Comparison of ENCODE assay signal across 24 mouse cellular contexts in genomic region chr7:100448530-100448929, GRCm38 (mm10). TPM values are rescaled to one million over a fixed set of nuclear protein-coding genes. Genes with fewer than 3 reads are reported as not detected.
A peak's percentile ranks its signal among the peaks of the same experiment; 100 is the strongest.
DNase-seq lines count a peak whose midpoint lies in the region; ATAC-seq and TF ChIP-seq lines count a peak whose summit lies in the region.
"Had no signal": no experiment of that assay in that cellular context is flagged by ENCODE, and none has a peak within 500 bp of the region (broad histone marks: within the 10 kb centered on the region; RNA-seq: fewer than 3 reads in every experiment).

No protein-coding gene starts in this region.

- in situ Hi-C loops in CH12.LX (cut with MboI; ENCODE audit: low pct_ligation_motif_present, low pct_unique_long_range_greater_than_20kb, low sequenced_read_pairs) = no loop called here

- no peak for ATAC-seq in megakaryocyte, adult 5-6 weeks (ENCODE audit: poor library complexity, severe bottlenecking)
- no peak for ATAC-seq in hindbrain, embryonic 12.5 days (ENCODE audit: low FRiP score)
- ATAC-seq: forebrain, embryonic 15.5 days; Patski had no signal

- H3K27me3 ChIP-seq in megakaryocyte, embryonic 14.5 days (replicated peaks) = no peaks in the 10 kb centered on the region
- H3K27me3 ChIP-seq in CH12.LX (replicated peaks) = no peaks in the 10 kb centered on the region
- H3K27me3 ChIP-seq in hindbrain, embryonic 12.5 days = no peaks in the 10 kb centered on the region
- H3K27me3 ChIP-seq: embryonic facial prominence, embryonic 12.5 days; forebrain, embryonic 15.5 days; heart, embryonic 15.5 days; Patski had no signal

- no peaks in the 10 kb centered on the region for H3K9me3 ChIP-seq in megakaryocyte, embryonic 14.5 days
- no peaks in the 10 kb centered on the region for H3K9me3 ChIP-seq in CH12.LX (replicated peaks; ENCODE audit: low read length)
- H3K9me3 ChIP-seq in hindbrain, embryonic 12.5 days (replicated peaks) = no peaks in the 10 kb centered on the region
- H3K9me3 ChIP-seq: embryonic facial prominence, embryonic 12.5 days; forebrain, embryonic 15.5 days; heart, embryonic 15.5 days had no signal

- peaks cover 20% of the 10 kb centered on the region for H3K4me1 ChIP-seq in megakaryocyte, embryonic 14.5 days
- H3K4me1 ChIP-seq in CH12.LX (ENCODE audit: control insufficient read depth in 1 of 2, insufficient read depth in 2 of 2) = peaks cover 0 to 16% of the 10 kb centered on the region in 2 experiments; a peak in 3 of 4 replicates
- no peaks in the 10 kb centered on the region for H3K4me1 ChIP-seq in hindbrain, embryonic 12.5 days
- H3K4me1 ChIP-seq: embryonic facial prominence, embryonic 12.5 days; forebrain, embryonic 15.5 days; heart, embryonic 15.5 days had no signal

- H3K9ac ChIP-seq in CH12.LX (ENCODE audit: insufficient read depth, low read depth) = no peak overlapping the region
- H3K9ac ChIP-seq in hindbrain, embryonic 12.5 days = no peak overlapping the region
- H3K9ac ChIP-seq: embryonic facial prominence, embryonic 12.5 days; forebrain, embryonic 15.5 days; heart, embryonic 15.5 days; hindbrain, embryonic 14.5 days had no signal

- no peak overlapping the region for H3K27ac ChIP-seq in CH12.LX (ENCODE audit: insufficient read depth, low read depth)
- no peak overlapping the region for H3K27ac ChIP-seq in hindbrain, embryonic 12.5 days
- H3K27ac ChIP-seq: embryonic facial prominence, embryonic 12.5 days; forebrain, embryonic 15.5 days; heart, embryonic 15.5 days; hindbrain, embryonic 14.5 days had no signal

- dilution Hi-C loops in CH12.LX (cut with MboI; ENCODE audit: extremely low pct_ligation_motif_present, extremely low pct_unique_long_range_greater_than_20kb, low sequenced_read_pairs) = no loop called here

- TF ChIP-seq POLR2A in CH12.LX (IDR thresholded peaks at IDR 0.05; ENCODE audit: low read depth, low read length) = no peak

- H3K4me3 ChIP-seq in megakaryocyte, embryonic 14.5 days (replicated peaks) = peak overlapping the region; percentile 70
- no peak overlapping the region for H3K4me3 ChIP-seq in CH12.LX (replicated peaks in 1 of 3; ENCODE audit: low read depth in 2 of 3, low read length in 2 of 3, poor library complexity in 1 of 3)
- no peak overlapping the region for H3K4me3 ChIP-seq in hindbrain, embryonic 12.5 days
- H3K4me3 ChIP-seq: embryonic facial prominence, embryonic 12.5 days; forebrain, embryonic 15.5 days; heart, embryonic 15.5 days had no signal

- 92% methylated on average over 12 of the region's 12 CpGs for WGBS in hindbrain, embryonic 12.5 days

- TF ChIP-seq EP300 in CH12.LX (IDR thresholded peaks at IDR 0.05; ENCODE audit: low read length) = peak; percentile 22; the same call in 1 of the 2 replicates

- peaks cover 89% of the 10 kb centered on the region for H3K36me3 ChIP-seq in megakaryocyte, embryonic 14.5 days (replicated peaks; ENCODE audit: low read length)
- peaks cover 64 to 86% of the 10 kb centered on the region in 2 experiments for H3K36me3 ChIP-seq in CH12.LX (replicated peaks in 1 of 2; ENCODE audit: control insufficient read depth in 1 of 2, insufficient read depth in 1 of 2, low read length in 1 of 2)
- H3K36me3 ChIP-seq in hindbrain, embryonic 12.5 days = peaks cover 89% of the 10 kb centered on the region

- H3K79me2 ChIP-seq in CH12.LX (replicated peaks; ENCODE audit: control insufficient read depth, extremely low read depth, insufficient read depth, poor library complexity, severe bottlenecking) = no peaks in the 10 kb centered on the region

- no peak for TF ChIP-seq CTCF in CH12.LX (conservative IDR thresholded peaks at IDR 0.05 in 1 of 2, IDR thresholded peaks at IDR 0.05 in 1 of 2; ENCODE audit: low read depth in 2 of 2, low read length in 2 of 2)

- TF ChIP-seq RAD21 in CH12.LX (IDR thresholded peaks at IDR 0.05; ENCODE audit: low read depth, low read length) = no peak

- no peak overlapping the region for H3K4me2 ChIP-seq in CH12.LX (ENCODE audit: insufficient read depth, low read depth, poor library complexity, severe bottlenecking)
- no peak overlapping the region for H3K4me2 ChIP-seq in hindbrain, embryonic 12.5 days (replicated peaks)
- H3K4me2 ChIP-seq: embryonic facial prominence, embryonic 12.5 days; forebrain, embryonic 15.5 days; heart, embryonic 11.5 days; heart, embryonic 15.5 days; hindbrain, embryonic 14.5 days had no signal

- no peak for DNase-seq in CH12.LX (ENCODE audit: extremely low read depth)
- peak; percentile 72 for DNase-seq in induced T-regulatory cell, adult 2 months (ENCODE audit: low read depth)
- DNase-seq in urinary bladder, postnatal 36 days (ENCODE audit: low spot score in 2 of 2) = no peak
- DNase-seq in adrenal gland, adult 2 months = no peak
- DNase-seq: adrenal gland, postnatal 10 days; cerebellum, adult 11 months; cerebellum, adult 8-10 months; cerebellum, postnatal 25 days; gastrocnemius, postnatal 36 days; heart, adult 18-20 months; heart, postnatal 14 days had no signal

TF ChIP-seq in CH12.LX, 34 proteins besides CTCF, POLR2A, EP300 and RAD21:
- TF ChIP-seq ETS1 (conservative IDR thresholded peaks at IDR 0.05; ENCODE audit: low read depth, low read length) = 0 out of 2 replicates have a peak, but pooled peaks have one; percentile 43
- no peak for TF ChIP-seq SMC3 (IDR thresholded peaks at IDR 0.05; ENCODE audit: low read depth, low read length)
- peak; percentile 59 for TF ChIP-seq BHLHE40 (IDR thresholded peaks at IDR 0.05; ENCODE audit: low read depth, low read length)
- no peak for TF ChIP-seq ZMIZ1 (IDR thresholded peaks at IDR 0.05; ENCODE audit: low read depth, low read length)
- 0 out of 2 replicates have a peak, but pooled peaks have one; percentile 25 for TF ChIP-seq RCOR1 (conservative IDR thresholded peaks at IDR 0.05; ENCODE audit: low read depth, low read length)
- TF ChIP-seq IRF4 (IDR thresholded peaks at IDR 0.05; ENCODE audit: low read depth, low read length) = peak; percentile 58
- TF ChIP-seq GABPA (IDR thresholded peaks at IDR 0.05; ENCODE audit: insufficient replicate concordance, low read depth, low read length) = no peak
- TF ChIP-seq ZC3H11A (IDR thresholded peaks at IDR 0.05; ENCODE audit: low read depth, low read length) = no peak
- TF ChIP-seq JUN (IDR thresholded peaks at IDR 0.05; ENCODE audit: insufficient read depth, low read depth, low read length) = no peak
- no peak for TF ChIP-seq CHD1 (IDR thresholded peaks at IDR 0.05; ENCODE audit: low read depth, low read length)
- no peak for TF ChIP-seq E2F4 (IDR thresholded peaks at IDR 0.05; ENCODE audit: insufficient replicate concordance, low read depth, low read length)
- no peak for TF ChIP-seq HCFC1 (IDR thresholded peaks at IDR 0.05; ENCODE audit: low read depth, low read length)
- 0 out of 2 replicates have a peak, but pooled peaks have one; percentile 30 for TF ChIP-seq NRF1 (IDR thresholded peaks at IDR 0.05; ENCODE audit: low read depth, low read length)
- no peak for TF ChIP-seq USF2 (conservative IDR thresholded peaks at IDR 0.05; ENCODE audit: low read depth, low read length)

RNA-seq across cellular contexts. Expression of gene Ucp3, which starts 24.3 kb away (rescaled TPM):
- not detected in 2 replicates for polyA plus RNA-seq in megakaryocyte, embryonic 14.5 days (2012; ENCODE audit: insufficient read depth, low replicate concordance)
- 0.07 TPM in 2 replicates for total RNA-seq in megakaryocyte, adult 5-6 weeks (2015)
- 0.45 TPM in 1 of 2 replicates, not detected in the other for total RNA-seq in megakaryocyte, adult 5-6 weeks (2017)
- total RNA-seq in CH12.LX (2012; rRNA removed) = not detected in 2 replicates
- not detected in 2 replicates for total RNA-seq in CH12.LX (2014; rRNA removed)
- polyA plus RNA-seq in CH12.LX (2012; ENCODE audit: insufficient read length, low read depth) = 0.13 TPM in 1 of 2 replicates, not detected in the other
- polyA plus RNA-seq in hindbrain, embryonic 12.5 days (2016; fragmentation: Nextera tagmentation; extraction: Ambion mirVana) = not detected in 2 replicates
- 10 to 100 TPM; 22.7 to 58.7 TPM for total RNA-seq in adrenal gland, adult 2 months (2021)
- polyA plus RNA-seq in adrenal gland, adult 2 months (2012; rRNA removed) = 17.0 and 35.6 TPM in 2 replicates
- total RNA-seq: hematopoietic stem cell, adult 5-6 weeks had no signal
- polyA plus RNA-seq: brain, embryonic 14.5 days; C2C12; embryonic facial prominence, embryonic 12.5 days; forebrain, embryonic 11.5 days; forebrain, embryonic 15.5 days; heart, embryonic 11.5 days; hindbrain, embryonic 14.5 days had no signal

RNA-seq across cellular contexts. Expression of gene Ucp2, which starts 44.6 kb away (rescaled TPM):
- 395 and 840 TPM in 2 replicates for polyA plus RNA-seq in megakaryocyte, embryonic 14.5 days (2012; ENCODE audit: insufficient read depth, low replicate concordance)
- total RNA-seq in megakaryocyte, adult 5-6 weeks (2015) = 702 and 742 TPM in 2 replicates
- 316 and 332 TPM in 2 replicates for total RNA-seq in megakaryocyte, adult 5-6 weeks (2017)
- 94.0 and 131 TPM in 2 replicates for total RNA-seq in CH12.LX (2012; rRNA removed)
- 102 and 131 TPM in 2 replicates for total RNA-seq in CH12.LX (2014; rRNA removed)
- 542 and 635 TPM in 2 replicates for polyA plus RNA-seq in CH12.LX (2012; ENCODE audit: insufficient read length, low read depth)
- polyA plus RNA-seq in hindbrain, embryonic 12.5 days (2016; fragmentation: Nextera tagmentation; extraction: Ambion mirVana) = 123 and 130 TPM in 2 replicates
- total RNA-seq in adrenal gland, adult 2 months (2021) = 100 to 1,000 TPM; 187 to 254 TPM
- polyA plus RNA-seq in adrenal gland, adult 2 months (2012; rRNA removed) = 315 and 432 TPM in 2 replicates

Comparison
In these comparisons a context has a peak if more than half of its experiments do, and no peak if none do; other contexts are left out.
1. RNA of gene Ucp3, which starts 24.3 kb away (polyA plus RNA-seq): 17.0 to 35.6 TPM in adrenal gland, adult 2 months; 0.13 TPM in CH12.LX, not detected in megakaryocyte, embryonic 14.5 days and not detected in hindbrain, embryonic 12.5 days; every median in the first group is over 10 times any median in the second.